Mouse (Mus musculus) myocyte (in vitro differentiated cells): Measurements from ENCODE around the gene 1700016K19Rik. TPM values are rescaled to one million over a fixed set of nuclear protein-coding genes. Genes with fewer than 3 reads are reported as not detected.

ENCODE experiments used
- H3K27me3 ChIP-seq: one replicate; pipeline ENCODE4 v1.6.1; 2011; ENCODE audit not compliant: control insufficient read depth, insufficient read depth, insufficient read length
- H3K36me3 ChIP-seq: one replicate; pipeline ENCODE4 v1.6.1; 2011; ENCODE audit not compliant: control insufficient read depth, insufficient read depth
- H3K4me2 ChIP-seq: one replicate; pipeline ENCODE4 v1.6.1; 2011; ENCODE audit warnings: low read depth, control low read depth
- H3K4me3 ChIP-seq: one replicate; pipeline ENCODE4 v1.5.1; 2011; ENCODE audit warnings: mild to moderate bottlenecking, control low read depth, moderate library complexity
- H3K79me2 ChIP-seq: one replicate; pipeline ENCODE4 v1.6.1; 2011; ENCODE audit not compliant: control insufficient read depth, insufficient read depth
- H3ac ChIP-seq: one replicate; pipeline ENCODE4 v1.6.1; 2011; ENCODE audit not compliant: control insufficient read depth, insufficient read length
- CEBPB ChIP-seq: IDR thresholded peaks from 2 replicates; pipeline ENCODE4 v1.6.1; 2011; ENCODE audit warnings: mild to moderate bottlenecking, moderate library complexity; ENCODE audit not compliant: poor library complexity, insufficient read depth, severe bottlenecking
- E2F4 ChIP-seq: IDR thresholded peaks from one replicate; pipeline ENCODE4 v1.6.1; 2011; ENCODE audit warnings: mild to moderate bottlenecking, control low read depth, moderate library complexity; ENCODE audit not compliant: insufficient read depth
- MAX ChIP-seq: IDR thresholded peaks from one replicate; pipeline ENCODE4 v1.6.1; 2011; ENCODE audit warnings: low read depth, mild to moderate bottlenecking, control low read depth
- MYOD1 ChIP-seq, 3 experiments: IDR thresholded peaks; one replicate each; pipeline ENCODE4 v1.6.1; 2011; ENCODE audit warnings: control low read depth in 2 of 3, low read depth in 2 of 3, mild to moderate bottlenecking in 2 of 3, moderate library complexity in 1 of 3; ENCODE audit not compliant: insufficient read length in 2 of 3, control insufficient read depth in 1 of 3
- MYOG ChIP-seq, 3 experiments: IDR thresholded peaks; one replicate each; pipeline ENCODE4 v1.6.1; 2011; ENCODE audit warnings: control low read depth in 2 of 3, low read depth in 2 of 3, mild to moderate bottlenecking in 2 of 3; ENCODE audit not compliant: insufficient read length in 2 of 3, control insufficient read depth in 1 of 3, insufficient read depth in 1 of 3
- POLR2A ChIP-seq: IDR thresholded peaks from one replicate; pipeline ENCODE4 v1.6.1; 2011; ENCODE audit warnings: low read depth, mild to moderate bottlenecking, control low read depth, moderate library complexity; ENCODE audit not compliant: insufficient read length
- POLR2AphosphoS2 ChIP-seq: IDR thresholded peaks from one replicate; pipeline ENCODE4 v1.6.1; 2011; ENCODE audit warnings: low read depth, control low read depth; ENCODE audit not compliant: insufficient read length
- REST ChIP-seq: IDR thresholded peaks from one replicate; pipeline ENCODE4 v1.6.1; 2011; ENCODE audit warnings: mild to moderate bottlenecking, control low read depth, moderate library complexity; ENCODE audit not compliant: insufficient read depth, insufficient read length
- SRF ChIP-seq: IDR thresholded peaks from one replicate; pipeline ENCODE4 v1.6.1; 2011; ENCODE audit warnings: low read depth; ENCODE audit not compliant: control insufficient read depth, insufficient read length
- TCF12 ChIP-seq: IDR thresholded peaks from one replicate; pipeline ENCODE4 v1.6.1; 2011; ENCODE audit warnings: mild to moderate bottlenecking, control low read depth; ENCODE audit not compliant: poor library complexity, insufficient read depth, severe bottlenecking
- TCF3 ChIP-seq: IDR thresholded peaks from one replicate; pipeline ENCODE4 v1.6.1; 2011; ENCODE audit warnings: low read depth, control low read depth; ENCODE audit not compliant: insufficient read length
- USF1 ChIP-seq: IDR thresholded peaks from one replicate; pipeline ENCODE4 v1.6.1; 2011; ENCODE audit warnings: low read depth, mild to moderate bottlenecking, control low read depth, moderate library complexity
- polyA plus RNA-seq: library from polyadenylated mRNA; unstranded; fragments of >200 nt; fragmentation: generic; extraction: Trizol; gene quantifications from one replicate; pipeline ENCODE4 v1.2.1, GENCODE M21; 2012; ENCODE audit warnings: missing spikeins

The 1700016K19Rik gene
- polyA plus RNA-seq, 1 experiment = 0.06 TPM

DNA sequence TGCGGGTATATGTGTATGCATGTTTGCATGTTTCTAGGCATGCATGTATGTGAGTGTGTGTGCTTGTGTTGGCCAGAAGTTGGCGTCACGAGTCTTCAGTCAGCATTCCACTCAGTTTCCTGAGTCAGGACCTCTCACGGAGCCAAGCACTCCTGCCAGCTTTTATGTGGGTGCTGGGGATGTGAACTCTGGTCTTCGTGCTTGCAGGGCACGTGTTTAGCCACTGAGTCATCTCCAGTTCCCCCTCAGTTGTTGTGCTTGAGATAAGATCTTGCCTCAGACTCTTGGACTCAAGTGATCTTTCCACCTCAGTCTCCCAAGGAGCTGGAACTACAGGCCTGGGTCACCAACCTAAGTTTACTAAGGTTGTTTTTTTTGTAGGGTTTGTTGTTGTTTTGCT, 9.4 kb downstream of the 1700016K19Rik start:
- Histone ChIP-seq H3K4me3 (no peak overlapping the region), H3K79me2 (no peaks in the 10 kb centered on the region), H3K27me3 (no peaks in the 10 kb centered on the region), H3K36me3 (no peaks in the 10 kb centered on the region), H3K4me2 (no peak overlapping the region), H3ac (no peak overlapping the region)
- TF ChIP-seq MYOD1 (IDR thresholded peaks at IDR 0.05; ENCODE audit: control insufficient read depth in 1 of 3, insufficient read length in 2 of 3, low read depth in 2 of 3) (no peak), TCF12 (no peak), SRF (no peak)

- Histone ChIP-seq H3K27me3 (no peaks in the 10 kb centered on the region), H3K4me2 (no peak overlapping the region), H3K79me2 (no peaks in the 10 kb centered on the region), H3ac (no peak overlapping the region), H3K36me3 (no peaks in the 10 kb centered on the region), H3K4me3 (no peak overlapping the region)
- no peak for TF ChIP-seq MYOG (IDR thresholded peaks at IDR 0.05; ENCODE audit: control insufficient read depth in 1 of 3, insufficient read depth in 1 of 3, insufficient read length in 2 of 3, low read depth in 2 of 3)
- no peak for TF ChIP-seq MYOD1 (IDR thresholded peaks at IDR 0.05; ENCODE audit: control insufficient read depth in 1 of 3, insufficient read length in 2 of 3, low read depth in 2 of 3)
- TF ChIP-seq POLR2AphosphoS2 = no peak
Observed at GRCm38 (mm10) chr11:76010838-76011624, 11.3 kb downstream of the 1700016K19Rik start.

DNA sequence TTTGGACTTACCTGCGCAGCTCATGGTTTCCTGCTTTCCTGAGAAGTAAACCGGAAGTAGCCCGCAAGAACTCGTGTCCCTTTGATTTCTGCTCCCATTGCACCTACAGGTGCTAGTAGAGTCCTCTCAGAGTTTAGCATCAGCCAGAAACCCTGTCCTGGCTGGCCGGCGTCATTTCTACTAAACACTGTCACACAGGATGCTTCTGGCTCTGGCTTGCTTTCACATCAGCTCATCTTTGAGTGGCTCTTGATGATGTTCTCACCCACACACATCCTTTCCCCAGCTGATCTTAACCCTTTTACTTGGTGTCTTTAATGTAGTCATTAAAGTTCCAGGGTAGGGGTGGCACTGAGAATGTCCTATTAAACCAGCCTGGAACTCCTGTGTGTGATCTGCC, 15.5 kb downstream of the 1700016K19Rik start:
- H3K4me3 ChIP-seq = no peak overlapping the region
- no peaks in the 10 kb centered on the region for H3K27me3 ChIP-seq
- no peak for TF ChIP-seq TCF3
- TF ChIP-seq POLR2AphosphoS2 = no peak
- no peak for TF ChIP-seq MAX
- TF ChIP-seq SRF = no peak
- no peak for TF ChIP-seq E2F4
- TF ChIP-seq TCF12 = no peak
- TF ChIP-seq USF1 = no peak
- no peak for TF ChIP-seq CEBPB
- no peak for TF ChIP-seq MYOD1 (IDR thresholded peaks at IDR 0.05; ENCODE audit: control insufficient read depth in 1 of 3, insufficient read length in 2 of 3, low read depth in 2 of 3)
- no peak for TF ChIP-seq REST
- no peak for TF ChIP-seq POLR2A
- no peak for TF ChIP-seq MYOG (IDR thresholded peaks at IDR 0.05; ENCODE audit: control insufficient read depth in 1 of 3, insufficient read depth in 1 of 3, insufficient read length in 2 of 3, low read depth in 2 of 3)
- no peaks in the 10 kb centered on the region for H3K79me2 ChIP-seq
- H3K4me2 ChIP-seq = no peak overlapping the region
- no peaks in the 10 kb centered on the region for H3K36me3 ChIP-seq
- H3ac ChIP-seq = no peak overlapping the region

- Histone ChIP-seq H3K4me3 (no peak overlapping the region), H3ac (no peak overlapping the region), H3K79me2 (no peaks in the 10 kb centered on the region), H3K27me3 (no peaks in the 10 kb centered on the region), H3K4me2 (no peak overlapping the region), H3K36me3 (no peaks in the 10 kb centered on the region)
- no peak for TF ChIP-seq REST
- no peak for TF ChIP-seq MYOG (IDR thresholded peaks at IDR 0.05; ENCODE audit: control insufficient read depth in 1 of 3, insufficient read depth in 1 of 3, insufficient read length in 2 of 3, low read depth in 2 of 3)
- TF ChIP-seq MYOD1 (IDR thresholded peaks at IDR 0.05; ENCODE audit: control insufficient read depth in 1 of 3, insufficient read length in 2 of 3, low read depth in 2 of 3) = no peak
- no peak for TF ChIP-seq USF1
- no peak for TF ChIP-seq TCF3
- TF ChIP-seq CEBPB = no peak
- no peak for TF ChIP-seq MAX
- TF ChIP-seq E2F4 = no peak
- no peak for TF ChIP-seq SRF
- no peak for TF ChIP-seq POLR2AphosphoS2
- TF ChIP-seq POLR2A = no peak
- no peak for TF ChIP-seq TCF12
Observed at GRCm38 (mm10) chr11:76015814-76016213, 16.1 kb downstream of the 1700016K19Rik start.

- TF ChIP-seq TCF12 = no peak
- TF ChIP-seq E2F4 = no peak
- TF ChIP-seq CEBPB = no peak
- TF ChIP-seq POLR2AphosphoS2 = no peak
- no peak for TF ChIP-seq SRF
- TF ChIP-seq TCF3 = no peak
- TF ChIP-seq MAX = no peak
- TF ChIP-seq MYOG (IDR thresholded peaks at IDR 0.05; ENCODE audit: control insufficient read depth in 1 of 3, insufficient read depth in 1 of 3, insufficient read length in 2 of 3, low read depth in 2 of 3) = no peak
- no peak for TF ChIP-seq MYOD1 (IDR thresholded peaks at IDR 0.05; ENCODE audit: control insufficient read depth in 1 of 3, insufficient read length in 2 of 3, low read depth in 2 of 3)
- no peak for TF ChIP-seq POLR2A
- TF ChIP-seq USF1 = no peak
- TF ChIP-seq REST = no peak
- H3K27me3 ChIP-seq = no peaks in the 10 kb centered on the region
- H3K4me2 ChIP-seq = no peak overlapping the region
- no peak overlapping the region for H3ac ChIP-seq
- no peaks in the 10 kb centered on the region for H3K36me3 ChIP-seq
- H3K79me2 ChIP-seq = no peaks in the 10 kb centered on the region
- no peak overlapping the region for H3K4me3 ChIP-seq
Observed at GRCm38 (mm10) chr11:76019879-76020278, 20.2 kb downstream of the 1700016K19Rik start.
